Mouse (Mus musculus) left cerebral cortex, adult 9 months (tissue): Measurements from ENCODE around the gene Rasa2.
"Not testable (repeated sequence)": the region's sequence is repeated elsewhere in the genome, so short reads cannot be mapped to it uniquely, and the experiment has no call there.

Experiments
- DNase-seq, 2 experiments: peaks; one replicate each; pipeline ENCODE4 v3.0.0; 2022; ENCODE audit warnings: low spot score in 2 of 2

The Rasa2 gene

GRCm38 (mm10) chr9:96589346-96589745, 42.1 kb downstream of the Rasa2 start:
- no peak for DNase-seq

- no peak for DNase-seq
Measured at GRCm38 (mm10) chr9:96583496-96583895, 47.9 kb downstream of the Rasa2 start.

- no peak for DNase-seq
Measured at GRCm38 (mm10) chr9:96583076-96583475, 48.3 kb downstream of the Rasa2 start.

GRCm38 (mm10) chr9:96578190-96578589, 53.2 kb downstream of the Rasa2 start:
- no peak for DNase-seq

GRCm38 (mm10) chr9:96577674-96578073, 53.7 kb downstream of the Rasa2 start:
- DNase-seq, result no peak

GRCm38 (mm10) chr9:96573252-96573651, 58.2 kb downstream of the Rasa2 start:
- DNase-seq, result no peak

GRCm38 (mm10) chr9:96572754-96573153, 58.7 kb downstream of the Rasa2 start:
- DNase-seq, result no peak

GRCm38 (mm10) chr9:96566470-96566996, 64.9 kb downstream of the Rasa2 start:
- no peak for DNase-seq

GRCm38 (mm10) chr9:96563501-96563900, 67.9 kb downstream of the Rasa2 start:
- DNase-seq, result no peak

GRCm38 (mm10) chr9:96559148-96559547, 72.3 kb downstream of the Rasa2 start:
- DNase-seq, result no peak

GRCm38 (mm10) chr9:96558594-96558993, 72.8 kb downstream of the Rasa2 start:
- no peak for DNase-seq

- no peak for DNase-seq
Measured at GRCm38 (mm10) chr9:96554095-96554494, 77.3 kb downstream of the Rasa2 start.

GRCm38 (mm10) chr9:96545410-96545809, 86.0 kb downstream of the Rasa2 start:
- peak in 1 of 2 experiments; percentile 44 for DNase-seq

GRCm38 (mm10) chr9:96543643-96544640, 87.5 kb downstream of the Rasa2 start:
- peak in 1 of 2 experiments; percentile 42 for DNase-seq

- no peak for DNase-seq
Measured at GRCm38 (mm10) chr9:96538916-96539315, 92.5 kb downstream of the Rasa2 start.

GRCm38 (mm10) chr9:96537615-96537919, 93.8 kb downstream of the Rasa2 start:
- no peak for DNase-seq

- DNase-seq, result peak in 1 of 2 experiments; percentile 33
Measured at GRCm38 (mm10) chr9:96536895-96537614, 94.4 kb downstream of the Rasa2 start.

GRCm38 (mm10) chr9:96536093-96536492, 95.3 kb downstream of the Rasa2 start:
- DNase-seq, result not testable (repeated sequence)

GRCm38 (mm10) chr9:96535431-96535830, 96.0 kb downstream of the Rasa2 start:
- no peak for DNase-seq

GRCm38 (mm10) chr9:96534256-96534655, 97.2 kb downstream of the Rasa2 start:
- DNase-seq, result no peak

- DNase-seq, result no peak
Measured at GRCm38 (mm10) chr9:96533476-96533875, 97.9 kb downstream of the Rasa2 start.

- DNase-seq, result no peak
Measured at GRCm38 (mm10) chr9:96532531-96532930, 98.9 kb downstream of the Rasa2 start.
